Mouse (Mus musculus): ENCODE measurements around the gene Gda.
A peak's percentile ranks its signal among the peaks of the same experiment; 100 is the strongest.

Gene Gda

DNA sequence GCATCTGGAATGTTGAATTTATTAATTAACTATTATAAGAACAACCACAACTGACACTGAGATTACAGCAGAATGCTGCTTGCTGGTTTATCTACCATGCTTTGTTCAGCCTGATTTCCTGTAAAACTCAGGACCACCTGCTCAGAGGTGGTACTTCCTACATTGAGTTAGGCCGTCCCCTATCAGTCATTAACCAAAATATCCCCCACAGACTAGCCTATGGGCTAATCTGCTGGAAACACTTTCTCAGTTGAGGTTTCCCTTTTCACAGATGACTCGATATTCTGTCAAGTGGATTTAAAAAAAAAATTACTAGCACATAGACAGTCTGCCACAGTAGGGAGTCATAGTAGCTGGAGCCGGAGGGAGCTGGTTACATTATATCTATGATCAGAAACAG lies 31.5 kb downstream of the Gda start:
- no peak for DNase-seq

DNA sequence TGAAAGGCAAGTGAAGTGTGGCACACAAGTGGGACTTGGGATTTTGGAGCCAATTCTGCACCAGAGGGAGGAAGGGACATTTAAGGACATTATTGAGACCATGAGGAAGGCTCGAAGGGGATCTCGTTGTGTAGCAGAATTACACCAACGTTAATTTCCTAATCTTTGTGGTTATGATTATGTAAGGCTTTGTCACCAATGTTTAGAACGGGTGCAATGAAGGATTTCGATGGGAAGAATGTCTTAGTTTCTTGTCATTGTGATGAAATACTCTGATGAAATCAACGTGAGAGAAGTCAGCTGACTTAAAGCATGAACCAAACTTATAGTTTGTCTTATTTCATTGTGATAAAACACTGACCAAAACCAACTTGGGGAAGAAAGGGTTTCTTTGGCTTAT lies 32.4 kb downstream of the Gda start:
- no peak for DNase-seq

DNA sequence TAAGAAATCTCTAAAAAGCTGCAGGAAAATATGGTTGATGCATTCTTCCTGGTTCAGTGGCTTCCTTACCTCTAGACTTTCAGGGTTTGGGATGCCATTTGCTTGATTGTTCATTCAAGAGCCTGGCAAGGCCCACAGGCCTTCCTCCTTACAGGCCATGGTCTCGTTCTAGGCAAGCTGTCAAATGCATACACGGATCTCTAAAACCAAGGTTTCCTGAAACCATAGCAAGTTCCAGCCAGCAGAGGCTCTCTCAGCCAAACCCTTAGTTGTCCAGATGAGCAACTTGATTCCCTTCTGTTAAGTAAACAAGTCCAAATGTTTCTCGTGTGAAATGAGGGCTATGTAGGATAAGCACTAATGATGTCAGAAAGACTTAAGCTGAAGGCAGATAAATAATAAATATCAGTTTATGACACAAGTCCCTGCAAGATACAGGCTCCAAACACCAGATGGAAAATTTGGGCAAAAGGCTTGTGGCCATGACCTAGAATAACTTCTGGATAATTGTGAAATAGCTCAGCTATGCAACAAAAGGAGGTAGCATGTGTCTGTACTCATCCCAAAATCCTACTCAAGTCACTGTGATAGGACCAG lies 34.0 kb downstream of the Gda start:
- no peak for DNase-seq

DNA sequence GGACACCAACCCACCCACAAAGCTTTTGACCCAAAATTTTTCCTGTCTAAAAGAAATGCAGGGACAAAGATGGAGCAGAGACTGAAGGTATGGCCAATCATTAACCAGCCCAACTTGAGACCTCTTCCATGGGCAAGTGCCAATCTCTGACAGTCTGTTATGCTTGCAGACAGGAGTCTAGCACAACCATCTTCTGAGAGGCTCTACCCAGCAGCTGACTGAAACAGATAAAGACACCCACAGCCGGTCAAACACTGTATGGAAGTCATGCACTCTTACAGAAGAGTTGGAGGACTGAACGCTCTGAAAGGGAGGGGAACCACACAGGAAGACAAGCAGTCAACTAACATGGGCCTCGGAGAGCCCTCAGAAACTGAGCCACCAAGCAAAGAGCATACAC lies 36.7 kb downstream of the Gda start:
- DNase-seq: no peak

DNA sequence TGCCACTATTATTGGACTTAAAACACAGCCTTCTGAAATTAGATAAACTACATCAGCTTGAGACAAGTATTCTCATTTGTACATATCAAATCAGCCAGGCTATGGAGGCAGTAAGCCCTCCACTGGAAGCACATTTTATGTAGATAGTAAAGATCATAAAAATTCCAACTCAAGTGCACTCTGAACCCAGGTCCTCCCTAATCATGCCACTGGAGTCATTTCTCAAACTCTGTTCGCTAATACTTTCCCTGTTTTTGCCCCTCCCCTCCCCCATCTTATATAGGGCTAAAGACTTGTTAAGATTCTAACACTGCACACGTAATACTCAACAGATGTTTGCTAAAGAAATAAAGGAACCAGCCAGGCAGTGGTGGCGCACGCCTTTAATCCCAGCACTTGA lies 39.9 kb downstream of the Gda start:
- no peak for DNase-seq

DNA sequence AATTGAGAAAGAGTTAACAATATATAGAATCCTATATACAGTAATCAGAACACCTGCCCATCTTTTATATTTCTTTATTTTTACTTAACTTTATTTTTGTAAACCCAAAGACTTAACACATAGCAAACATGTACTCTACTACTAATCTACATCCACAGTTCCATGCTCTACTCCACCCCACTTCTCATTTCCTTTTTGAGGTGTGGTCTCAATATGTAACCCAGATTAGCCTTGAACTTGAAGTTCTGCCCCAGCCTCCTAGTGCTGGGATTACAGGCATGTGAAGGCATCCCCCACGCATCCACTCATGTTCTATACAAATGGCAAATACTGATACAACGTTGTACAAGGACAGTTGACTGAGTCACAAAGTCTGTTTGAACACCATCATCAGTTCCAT lies 40.4 kb downstream of the Gda start:
- no peak for DNase-seq

DNA sequence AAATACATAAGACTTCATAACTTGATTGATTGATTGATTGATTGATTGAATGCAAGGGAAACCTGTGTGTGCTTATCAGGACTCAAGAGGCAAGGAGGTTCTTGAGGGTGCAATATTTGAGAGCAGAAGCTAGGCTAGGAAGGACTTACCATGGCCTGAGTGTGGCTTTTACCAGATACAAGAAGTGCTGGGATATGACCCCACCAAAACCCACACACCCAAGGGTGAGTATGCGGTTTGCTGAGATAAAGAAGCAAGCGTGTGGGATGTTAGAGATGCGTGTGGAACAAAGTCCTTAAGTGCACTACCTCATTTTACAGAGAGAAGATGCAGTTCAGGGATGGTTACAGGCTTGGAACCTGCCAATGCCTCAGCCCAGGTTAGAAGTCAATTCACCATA lies 41.0 kb downstream of the Gda start:
- no peak for DNase-seq

DNA sequence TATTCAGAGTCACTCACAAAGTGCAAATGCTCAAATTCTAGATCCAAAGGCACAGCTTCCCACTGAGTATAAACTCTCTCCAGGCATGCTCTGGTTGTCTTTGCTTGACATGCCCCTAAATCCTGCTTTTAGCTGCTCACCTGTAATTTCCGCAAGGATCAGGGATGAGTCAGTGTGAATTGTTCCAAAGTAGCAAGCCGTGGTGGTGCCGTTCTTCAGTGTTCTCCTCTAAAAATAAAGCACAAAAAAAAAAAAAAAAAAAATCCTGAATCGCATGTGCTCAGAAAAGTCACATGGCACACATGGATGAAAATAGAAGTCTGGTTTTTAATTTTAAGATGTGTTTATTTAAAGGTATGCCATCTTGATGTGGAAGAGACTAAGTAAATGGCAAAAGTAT lies 47.9 kb downstream of the Gda start:
- no peak for DNase-seq

DNA sequence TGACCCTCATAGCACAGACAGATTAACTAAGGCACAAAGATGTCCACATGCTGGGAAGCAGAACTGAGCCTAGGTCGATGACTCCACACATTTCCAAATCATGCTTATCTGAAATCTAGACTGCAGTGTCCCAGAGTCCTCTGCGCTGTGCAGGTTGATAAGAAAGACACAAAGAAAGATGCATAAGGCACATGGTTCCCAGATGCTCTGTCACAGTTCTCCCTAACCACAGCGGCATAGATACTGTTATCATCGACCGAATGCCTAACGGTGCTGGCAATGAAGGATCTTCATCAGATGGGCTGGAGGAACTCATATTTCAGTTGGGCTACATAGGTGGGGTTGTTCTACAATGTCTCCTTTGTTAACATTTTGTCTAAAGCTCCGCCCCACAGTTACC lies 49.5 kb downstream of the Gda start:
- DNase-seq: no peak

DNA sequence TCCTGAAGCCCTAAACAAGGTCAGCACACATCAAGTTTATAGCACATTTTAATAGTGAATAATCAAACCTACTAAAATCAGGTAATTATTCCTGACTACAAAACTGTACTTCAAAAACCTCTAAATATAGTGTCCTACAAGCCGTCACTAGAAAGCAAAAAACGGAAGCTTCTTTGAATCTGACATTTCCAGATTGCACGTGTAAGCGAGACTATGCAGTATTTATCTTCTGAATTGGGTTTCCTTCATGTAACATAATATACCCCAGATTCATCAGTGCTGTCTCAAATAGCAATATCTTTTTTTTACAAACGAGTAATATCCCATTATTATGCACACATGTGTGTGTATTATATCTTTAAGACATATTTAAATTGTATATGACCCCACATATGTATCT lies 54.8 kb downstream of the Gda start:
- DNase-seq: no peak

DNA sequence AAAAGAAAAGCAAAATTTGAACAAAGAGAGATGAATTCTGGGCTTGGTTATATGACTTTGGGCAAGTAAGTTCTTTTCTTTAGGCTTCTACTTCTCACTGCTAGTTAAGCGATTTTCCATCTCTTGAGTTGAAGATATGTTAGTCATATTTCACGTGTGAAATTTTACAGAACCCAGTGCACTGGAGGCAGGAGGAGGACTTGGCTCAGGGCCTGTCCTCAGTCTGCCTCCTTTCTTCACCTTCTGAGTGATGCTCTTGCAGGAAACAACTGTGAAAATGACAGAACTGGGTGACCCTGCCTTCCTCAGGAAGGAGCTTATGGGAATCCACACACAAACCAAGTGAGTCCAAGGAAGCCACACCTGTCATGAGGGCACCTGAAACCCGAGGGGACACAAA lies 57.9 kb downstream of the Gda start:
- DNase-seq: no peak

DNA sequence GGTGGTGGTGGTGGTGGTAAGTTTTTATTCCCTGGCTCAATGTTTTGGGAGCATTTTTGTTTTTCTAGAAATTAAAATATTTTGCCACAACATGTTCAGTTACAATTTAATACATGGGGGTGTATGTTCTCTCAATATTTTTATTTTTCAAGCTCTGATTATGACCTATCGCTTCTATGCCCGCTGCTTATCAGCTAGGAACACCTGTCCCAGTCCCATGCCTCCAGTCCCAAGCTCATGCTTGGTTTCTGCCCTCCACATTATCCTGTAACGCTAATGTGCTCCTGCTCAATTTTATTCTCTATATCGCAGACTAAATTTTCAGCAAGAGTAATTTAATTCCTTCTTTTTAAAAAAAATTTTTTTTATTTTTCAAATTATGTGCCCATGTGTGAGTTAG lies 64.1 kb downstream of the Gda start:
- no peak for DNase-seq

DNA sequence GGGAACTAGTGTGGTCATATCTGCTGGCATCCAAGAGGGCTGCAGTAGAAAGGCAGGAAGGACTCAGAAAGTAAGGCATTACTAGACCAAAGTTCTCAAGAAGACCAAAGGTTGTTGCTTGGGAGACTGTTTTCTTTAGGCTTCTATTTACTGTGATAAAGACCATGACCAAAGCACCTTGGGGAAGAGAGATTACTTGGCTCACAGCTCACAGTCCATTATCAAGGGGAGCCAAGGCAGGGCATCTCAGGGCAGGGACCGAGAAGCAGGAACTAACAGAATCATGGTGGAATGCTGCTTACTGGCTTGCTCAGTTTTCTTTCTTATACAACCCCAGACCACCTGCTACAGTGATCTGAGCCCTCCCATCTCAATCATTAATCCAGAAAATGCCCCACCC lies 65.9 kb downstream of the Gda start:
- no peak for DNase-seq

DNA sequence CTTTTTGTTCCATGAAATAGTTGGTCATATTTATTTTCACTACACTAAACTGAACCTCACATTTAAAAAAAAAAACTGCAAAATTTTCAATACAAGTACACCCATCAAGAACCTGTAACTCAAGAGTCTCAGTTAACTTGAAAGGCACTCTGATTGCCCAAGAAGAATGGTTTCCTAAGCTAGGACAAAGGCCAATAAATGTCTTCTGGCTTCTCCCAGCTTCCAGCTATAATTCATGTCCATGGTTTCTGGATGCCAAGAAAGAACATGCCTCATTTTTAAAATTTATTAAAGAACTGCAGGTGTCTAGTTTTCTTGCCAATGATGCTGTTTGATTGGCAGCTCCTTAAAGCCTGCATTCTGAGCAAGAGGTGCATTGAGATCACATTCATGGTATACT lies 75.3 kb downstream of the Gda start:
- DNase-seq: no peak

DNA sequence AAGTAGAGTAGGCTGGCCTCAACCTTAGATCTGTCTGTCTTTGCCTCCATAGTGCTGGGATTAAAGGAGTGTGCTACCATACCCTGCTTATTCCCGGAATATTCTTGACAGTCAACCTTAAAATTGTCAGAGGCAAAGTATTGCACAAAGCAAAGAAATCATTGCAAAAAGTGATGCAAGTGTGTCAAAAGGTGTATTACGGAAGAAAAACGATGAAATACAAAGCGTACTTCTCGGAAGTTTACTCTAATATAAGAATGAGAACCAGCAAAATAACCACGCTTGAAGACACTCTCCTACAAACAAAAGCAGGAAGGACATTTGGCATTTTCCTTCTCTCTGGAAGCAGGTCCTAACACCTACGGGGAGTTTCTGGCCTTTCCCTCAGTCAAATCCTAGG lies 76.9 kb downstream of the Gda start:
- DNase-seq: no peak

DNA sequence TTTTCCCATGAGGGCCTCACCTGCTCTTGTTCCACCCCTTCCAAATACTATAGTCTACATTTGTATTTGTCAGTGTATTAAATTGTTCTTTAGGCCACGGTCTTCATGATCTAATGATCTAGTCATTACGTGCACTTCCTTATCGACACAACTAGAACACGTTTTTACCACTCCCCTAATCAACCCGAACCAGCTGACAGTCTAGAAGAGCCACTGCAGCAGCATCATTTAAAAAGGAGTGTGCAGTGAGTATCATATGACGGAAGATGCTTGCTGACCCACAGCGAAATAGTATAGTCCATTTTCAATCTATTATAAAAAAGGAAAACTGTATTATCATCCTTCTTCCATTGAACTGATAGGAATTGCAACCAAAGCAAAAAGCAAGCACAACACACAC lies 82.3 kb downstream of the Gda start:
- no peak for DNase-seq

DNA sequence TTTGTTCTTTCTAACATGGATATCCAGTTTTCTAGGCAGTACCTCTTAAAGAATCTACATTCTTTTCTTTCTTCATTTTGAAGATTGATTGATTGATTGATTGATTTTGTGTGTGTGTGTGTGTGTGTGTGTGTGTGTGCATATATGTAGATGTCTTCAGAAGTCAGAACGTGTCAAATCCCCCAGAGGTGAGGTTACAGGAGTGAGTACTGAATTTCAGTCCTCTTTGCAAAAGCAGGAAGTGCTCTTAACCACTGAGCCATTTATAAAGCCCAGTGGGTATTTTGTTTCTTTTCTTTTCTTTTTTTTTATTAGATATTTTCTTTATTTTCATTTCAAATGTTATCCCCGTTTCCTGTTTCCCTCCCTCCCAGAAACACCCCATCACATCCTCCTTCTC lies 86.4 kb downstream of the Gda start:
- no peak for DNase-seq

DNA sequence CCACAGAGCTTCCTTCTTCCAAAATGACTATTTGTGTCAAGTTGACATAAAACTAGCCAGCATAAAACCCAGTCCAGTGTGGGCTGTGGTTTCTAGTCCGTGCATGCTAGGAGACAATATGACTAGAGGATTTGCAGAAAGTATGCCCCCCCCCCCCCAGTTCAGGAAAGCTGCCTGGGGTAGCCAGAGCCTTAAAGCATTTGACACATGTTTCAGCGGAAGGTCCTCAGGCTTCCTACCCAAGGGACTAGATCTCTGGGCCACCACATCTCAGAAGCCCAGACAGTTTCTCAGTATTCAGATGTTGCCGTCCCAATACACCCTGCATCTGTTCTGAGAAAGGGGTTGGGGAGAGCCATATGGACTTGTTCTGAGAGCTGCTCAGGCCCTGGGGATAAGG lies 89.0 kb downstream of the Gda start:
- DNase-seq: no peak

DNA sequence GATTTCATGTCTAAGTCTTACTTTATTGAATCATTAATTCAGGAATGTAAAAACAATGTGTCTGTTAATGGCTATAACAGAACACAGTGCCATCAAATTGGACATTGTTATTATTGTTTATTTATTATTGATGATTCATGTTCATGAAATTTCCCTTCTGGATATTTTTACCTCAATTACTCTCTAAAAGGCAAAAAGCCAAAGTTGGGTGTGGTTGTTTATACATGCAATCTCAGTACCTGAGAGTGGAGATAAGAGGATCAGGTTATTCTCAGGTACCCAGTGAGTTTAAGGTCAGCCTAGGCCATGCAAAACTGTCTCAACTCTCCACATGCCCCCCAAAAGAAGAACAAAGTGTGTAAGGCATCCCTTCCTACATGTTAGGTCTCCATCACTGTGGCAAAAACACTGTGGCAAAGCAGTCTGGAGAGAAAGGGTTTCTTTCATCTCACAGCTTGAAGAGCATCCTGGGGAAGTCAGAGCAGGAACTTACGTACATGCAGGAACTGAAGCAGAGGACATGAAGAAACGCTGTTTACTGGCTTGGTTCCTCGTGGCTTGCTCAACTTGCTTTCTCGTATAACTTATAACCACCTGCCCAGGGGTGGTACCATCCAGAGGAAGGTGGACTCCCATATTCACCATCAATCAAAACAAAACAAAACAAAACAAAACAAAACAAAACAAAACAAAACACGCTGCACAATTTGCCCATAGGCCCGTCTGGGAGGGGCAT lies 89.6 kb downstream of the Gda start:
- no peak for DNase-seq

DNA sequence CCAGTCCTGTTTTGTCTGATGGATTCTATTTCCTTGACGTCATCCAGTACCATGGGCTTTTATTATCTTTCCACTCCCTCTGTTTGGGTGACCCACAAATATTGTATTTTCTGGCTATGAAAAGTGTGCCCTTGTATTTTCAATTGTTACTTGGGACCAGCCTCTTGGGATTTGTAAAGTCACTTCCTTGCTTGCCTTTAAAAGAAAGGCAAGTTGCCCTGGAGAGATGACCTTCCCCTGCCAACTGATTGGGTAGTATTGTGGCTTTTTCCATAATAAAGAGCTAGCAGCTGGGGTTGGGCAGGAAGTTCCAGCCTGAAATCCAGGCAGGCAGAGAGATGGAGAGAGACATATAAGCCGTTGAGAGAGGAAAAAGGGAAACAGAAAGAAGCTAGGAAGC lies 91.5 kb downstream of the Gda start:
- no peak for DNase-seq

DNA sequence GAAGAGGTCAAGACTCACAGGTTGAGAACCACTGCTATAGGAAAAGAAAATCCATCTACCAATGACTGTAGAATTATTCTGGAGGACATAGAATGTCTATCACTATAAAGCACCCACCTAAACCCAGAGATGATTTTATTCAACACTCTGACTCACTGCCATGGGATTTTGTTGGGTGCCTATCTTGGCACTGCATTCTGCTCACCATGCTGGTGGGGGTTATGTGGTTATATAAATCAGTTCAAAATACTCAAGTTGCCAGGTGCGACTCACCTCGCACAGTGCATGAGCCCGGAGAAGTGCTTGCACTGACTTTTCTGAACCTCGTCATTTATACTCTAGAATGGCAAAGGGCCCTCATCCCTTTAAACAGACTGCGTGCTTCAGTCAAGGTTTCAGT lies 94.0 kb downstream of the Gda start:
- DNase-seq: no peak

DNA sequence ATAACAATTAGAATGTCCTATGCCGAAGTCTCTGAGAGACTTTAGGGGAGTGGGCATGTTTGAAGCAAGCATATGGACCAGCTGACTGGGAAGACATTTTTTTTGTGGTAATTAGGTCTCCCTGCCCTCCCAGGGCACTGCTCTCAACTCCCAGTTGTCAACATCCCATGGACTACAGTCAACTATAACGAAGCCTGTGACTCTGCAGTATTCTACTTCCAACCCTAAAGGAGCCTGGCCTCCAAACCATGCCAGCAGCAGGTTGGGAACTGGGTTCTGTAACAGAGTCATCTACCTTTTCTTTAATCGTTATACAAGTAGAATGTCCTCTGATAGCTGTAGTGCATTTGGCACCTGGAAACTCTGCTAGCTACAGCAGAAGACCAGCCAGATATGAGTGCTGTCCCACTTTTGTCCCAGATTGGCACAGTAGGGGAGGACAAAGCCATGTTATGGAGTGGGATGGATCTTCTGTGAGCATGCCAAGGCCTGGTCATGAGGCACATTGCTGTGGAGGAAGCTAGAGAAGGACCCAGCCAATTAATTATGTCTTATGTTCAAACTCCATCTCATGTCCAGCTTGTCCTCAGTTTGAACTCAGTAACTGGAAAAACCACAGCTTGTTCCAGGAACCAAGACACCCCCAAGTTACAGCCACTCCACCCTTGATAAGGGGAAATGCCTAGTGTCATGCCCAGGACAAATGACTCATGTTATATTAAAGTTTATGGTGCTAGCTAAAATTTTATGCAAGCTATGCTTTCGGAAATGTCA lies 96.6 kb downstream of the Gda start:
- DNase-seq: peak; percentile 69

DNA sequence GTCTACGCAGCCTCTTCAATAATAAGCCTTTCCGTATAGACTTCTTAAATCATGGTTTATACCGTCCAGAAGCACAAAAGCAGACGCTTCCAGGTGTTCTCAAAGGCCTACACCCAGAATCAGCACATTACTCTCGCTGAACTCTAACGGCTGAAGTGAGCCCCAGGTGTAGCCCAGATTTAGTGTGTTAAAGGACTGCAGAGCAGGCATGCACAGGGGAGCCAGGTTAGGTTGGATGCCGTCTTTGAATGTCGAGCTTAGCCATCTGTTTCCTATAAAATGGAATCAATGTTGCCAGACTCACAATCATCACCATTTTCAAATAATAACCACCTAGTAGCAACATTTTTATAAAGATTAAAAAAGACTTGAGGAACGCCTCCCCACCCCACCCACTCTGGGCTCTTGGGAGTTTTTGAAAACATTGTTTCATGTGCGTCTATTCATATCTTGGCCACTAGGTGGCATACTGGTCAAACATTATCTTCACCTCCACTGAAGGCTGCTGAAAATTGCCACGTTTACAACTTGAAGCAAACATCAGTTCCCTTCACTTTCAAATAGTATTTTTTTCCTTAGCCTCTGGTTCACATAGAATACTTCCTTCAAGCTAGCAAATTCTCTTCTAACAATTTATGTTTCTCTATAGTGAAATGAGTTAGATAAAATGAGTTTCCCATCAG lies 100.0 kb downstream of the Gda start:
- DNase-seq: peak; percentile 6

All from cerebellum, adult 11-12 months (tissue).